Mouse (Mus musculus) liver, embryonic 14.5 days (tissue): ENCODE data around the gene Nanog.

Experiments
- CTCF ChIP-seq: IDR thresholded peaks from 2 replicates; pipeline ENCODE4 v1.5.1; 2016; ENCODE audit warnings: antibody characterized with exemption, low read depth, control low read depth
- EP300 ChIP-seq: IDR thresholded peaks from 2 replicates; pipeline ENCODE4 v1.6.1; 2016; ENCODE audit warnings: antibody characterized with exemption, low read depth

DNA sequence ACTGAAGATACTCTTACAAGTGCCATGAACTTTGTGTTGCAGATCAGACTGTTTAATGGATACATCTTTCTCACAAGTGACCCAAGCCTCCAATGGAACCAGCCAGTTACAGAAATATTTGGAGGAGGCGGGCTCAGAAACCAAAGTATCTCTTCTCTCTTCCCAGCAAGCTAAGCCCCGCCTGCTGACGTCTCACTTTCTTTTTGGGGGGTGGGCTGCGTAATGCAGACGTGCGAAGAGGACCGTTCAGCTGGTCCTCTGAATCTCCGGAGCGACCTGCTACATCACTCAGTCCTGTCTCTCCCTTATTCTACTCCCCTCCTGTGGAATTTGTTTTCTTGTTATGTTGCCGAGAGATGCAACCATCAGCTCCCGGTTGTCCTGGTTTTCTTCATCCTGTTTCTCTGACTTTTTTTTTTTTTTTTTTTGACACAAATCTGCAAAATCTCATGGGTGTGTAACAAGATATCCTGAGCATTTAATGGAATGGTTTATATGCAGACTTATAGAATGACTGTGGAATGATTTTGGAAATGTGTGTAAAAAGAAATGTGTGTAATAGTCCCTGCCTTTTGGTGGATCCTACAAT, 53.8 kb downstream of the Nanog start:
- no peak for TF ChIP-seq EP300
- no peak for TF ChIP-seq CTCF
